Mouse (Mus musculus): ENCODE measurements at regions not wholly inside any gene's neighbourhood (a gene's known extent, or its start where the extent isn't known, plus 50 kb on each side); places are given as distances from the start of the nearest gene placed in this dataset.

GRCm38 (mm10) chr15:41347221-41347620 lies 1213.1 kb downstream of the 9330182O14Rik start:
- no peak overlapping the region for H3K4me3 ChIP-seq
- H3K9me3 ChIP-seq (replicated peaks), result no peaks in the 10 kb centered on the region
- H3K4me1 ChIP-seq, result no peaks in the 10 kb centered on the region
- no peak overlapping the region for H3K4me2 ChIP-seq
- no peak overlapping the region for H3K9ac ChIP-seq
- no peaks in the 10 kb centered on the region for H3K27me3 ChIP-seq
- 92% methylated on average over 5 of the region's 5 CpGs for WGBS
- H3K36me3 ChIP-seq (ENCODE audit: poor library complexity, severe bottlenecking), result no peaks in the 10 kb centered on the region
- no peak for ATAC-seq
- no peak overlapping the region for H3K27ac ChIP-seq

- no peak for ATAC-seq
- Histone ChIP-seq H3K9ac (no peak overlapping the region), H3K9me3 (replicated peaks) (no peaks in the 10 kb centered on the region), H3K36me3 (ENCODE audit: poor library complexity, severe bottlenecking) (no peaks in the 10 kb centered on the region), H3K4me3 (no peak overlapping the region), H3K27ac (no peak overlapping the region), H3K4me1 (no peaks in the 10 kb centered on the region), H3K4me2 (no peak overlapping the region), H3K27me3 (no peaks in the 10 kb centered on the region)
- WGBS, result 29% methylated on average over 2 of the region's 2 CpGs
These were observed 1218.0 kb downstream of the 9330182O14Rik start for GRCm38 (mm10) chr15:41352129-41352528.

DNA sequence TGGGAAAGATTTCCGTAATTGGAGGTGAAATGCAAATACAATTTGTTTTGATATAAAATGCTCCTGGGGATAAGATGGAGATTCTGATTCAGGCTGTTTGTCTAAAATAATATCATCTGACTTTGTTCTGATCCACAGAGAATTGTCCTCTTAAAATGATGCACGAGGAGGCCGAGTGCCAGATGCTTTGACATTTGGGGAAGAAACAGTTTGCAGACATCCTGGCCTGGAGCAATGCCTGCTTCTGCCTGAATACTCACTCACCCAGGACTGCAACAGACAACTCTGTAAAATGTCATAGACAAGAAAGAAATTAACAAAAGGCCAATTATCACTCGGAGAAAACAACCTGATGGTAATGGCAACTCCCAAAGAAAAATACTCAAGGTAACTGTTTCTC lies 1225.1 kb downstream of the 9330182O14Rik start:
- no peak for ATAC-seq
- Histone ChIP-seq H3K9me3 (replicated peaks) (no peaks in the 10 kb centered on the region), H3K36me3 (ENCODE audit: poor library complexity, severe bottlenecking) (no peaks in the 10 kb centered on the region), H3K27me3 (no peaks in the 10 kb centered on the region), H3K4me3 (no peak overlapping the region), H3K27ac (no peak overlapping the region), H3K9ac (no peak overlapping the region), H3K4me1 (no peaks in the 10 kb centered on the region), H3K4me2 (no peak overlapping the region)
- 93% methylated on average over 4 of the region's 4 CpGs for WGBS

GRCm38 (mm10) chr15:41374669-41375068 lies 1240.5 kb downstream of the 9330182O14Rik start:
- Histone ChIP-seq H3K9me3 (replicated peaks) (no peaks in the 10 kb centered on the region), H3K4me1 (no peaks in the 10 kb centered on the region), H3K4me2 (no peak overlapping the region), H3K36me3 (ENCODE audit: poor library complexity, severe bottlenecking) (no peaks in the 10 kb centered on the region), H3K4me3 (no peak overlapping the region), H3K9ac (no peak overlapping the region), H3K27me3 (no peaks in the 10 kb centered on the region), H3K27ac (no peak overlapping the region)
- no peak for ATAC-seq
- WGBS, result 87% methylated on average over 1 of the region's 1 CpGs

GRCm38 (mm10) chr15:41375906-41376305 lies 1241.7 kb downstream of the 9330182O14Rik start:
- ATAC-seq, result no peak
- no peak overlapping the region for H3K9ac ChIP-seq
- no peaks in the 10 kb centered on the region for H3K36me3 ChIP-seq (ENCODE audit: poor library complexity, severe bottlenecking)
- H3K4me2 ChIP-seq, result no peak overlapping the region
- no peak overlapping the region for H3K4me3 ChIP-seq
- no peak overlapping the region for H3K27ac ChIP-seq
- H3K27me3 ChIP-seq, result no peaks in the 10 kb centered on the region
- H3K9me3 ChIP-seq (replicated peaks), result no peaks in the 10 kb centered on the region
- no peaks in the 10 kb centered on the region for H3K4me1 ChIP-seq
- 90% methylated on average over 4 of the region's 4 CpGs for WGBS

DNA sequence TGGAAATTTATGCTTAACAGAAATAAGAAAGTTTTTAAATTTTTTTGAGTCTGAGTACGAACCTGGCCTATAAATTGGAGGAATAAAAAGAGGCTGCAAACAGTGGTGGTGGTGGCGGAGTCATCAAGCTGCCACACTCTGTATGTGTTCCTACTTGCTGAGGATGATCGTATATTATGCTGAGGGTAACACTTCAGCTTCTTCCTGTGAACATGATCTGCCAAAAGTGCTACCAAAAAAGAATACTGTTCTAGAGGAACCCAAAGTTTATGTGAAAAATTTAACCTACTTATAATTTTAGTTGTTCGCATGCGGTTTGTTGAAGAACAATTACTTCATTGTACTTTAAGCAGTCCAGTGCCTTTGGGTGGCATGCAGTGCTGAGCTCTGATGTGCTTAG lies 1245.5 kb downstream of the 9330182O14Rik start:
- Histone ChIP-seq H3K4me2 (no peak overlapping the region), H3K27ac (no peak overlapping the region), H3K36me3 (ENCODE audit: poor library complexity, severe bottlenecking) (no peaks in the 10 kb centered on the region), H3K9ac (no peak overlapping the region), H3K27me3 (no peaks in the 10 kb centered on the region), H3K9me3 (replicated peaks) (no peaks in the 10 kb centered on the region), H3K4me1 (no peaks in the 10 kb centered on the region), H3K4me3 (no peak overlapping the region)
- ATAC-seq, result no peak
- 90% methylated on average over 5 of the region's 5 CpGs for WGBS

DNA sequence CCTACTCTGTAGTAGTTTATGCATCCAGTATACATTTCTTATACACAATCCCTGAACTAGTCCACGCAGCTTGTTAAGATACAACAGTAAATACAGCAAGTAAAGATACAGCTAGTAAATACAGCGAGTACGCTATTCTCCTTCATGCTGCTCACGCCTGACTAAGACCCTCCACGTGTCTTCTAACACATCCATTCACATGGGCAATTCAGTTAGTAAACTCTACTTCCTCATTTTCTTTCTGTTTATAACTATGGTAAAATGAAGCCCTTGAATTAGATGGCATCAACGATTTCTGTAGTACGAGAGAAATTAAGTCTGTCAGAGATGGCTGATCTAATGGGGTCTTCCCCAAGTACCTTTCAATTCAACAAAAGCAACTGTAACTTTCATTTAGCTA lies 1246.3 kb downstream of the 9330182O14Rik start:
- 91% methylated on average over 7 of the region's 7 CpGs for WGBS
- Histone ChIP-seq H3K4me1 (no peaks in the 10 kb centered on the region), H3K36me3 (ENCODE audit: poor library complexity, severe bottlenecking) (no peaks in the 10 kb centered on the region), H3K4me2 (no peak overlapping the region), H3K27me3 (no peaks in the 10 kb centered on the region), H3K9ac (no peak overlapping the region), H3K27ac (no peak overlapping the region), H3K9me3 (replicated peaks) (no peaks in the 10 kb centered on the region), H3K4me3 (no peak overlapping the region)
- no peak for ATAC-seq

DNA sequence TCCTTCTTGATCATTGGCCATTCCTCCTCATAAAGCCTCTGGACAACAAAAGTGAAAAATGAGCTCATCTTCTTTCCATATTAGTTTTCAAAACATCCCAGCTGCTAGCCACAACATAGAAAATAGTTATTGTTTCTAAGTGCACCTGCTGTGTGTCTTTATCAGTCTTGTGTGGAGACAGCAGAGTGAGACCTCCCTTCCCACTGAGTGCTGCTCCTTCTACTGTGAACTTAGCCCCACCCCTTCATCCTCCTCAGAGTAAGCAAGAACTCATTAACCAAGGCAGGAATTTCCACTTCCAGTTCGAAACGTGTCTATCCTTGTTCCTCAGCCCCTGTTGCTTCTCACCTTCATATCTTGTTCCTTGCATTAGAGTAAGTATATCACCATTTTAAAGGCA lies 1256.5 kb downstream of the 9330182O14Rik start:
- no peak overlapping the region for H3K4me3 ChIP-seq
- no peaks in the 10 kb centered on the region for H3K4me1 ChIP-seq
- no peak overlapping the region for H3K4me2 ChIP-seq
- H3K9ac ChIP-seq, result no peak overlapping the region
- no peak overlapping the region for H3K27ac ChIP-seq
- no peak for ATAC-seq
- H3K9me3 ChIP-seq (replicated peaks), result no peaks in the 10 kb centered on the region
- H3K27me3 ChIP-seq, result no peaks in the 10 kb centered on the region
- no peaks in the 10 kb centered on the region for H3K36me3 ChIP-seq (ENCODE audit: poor library complexity, severe bottlenecking)
- 26% methylated on average over 2 of the region's 2 CpGs for WGBS
